Mouse (Mus musculus) heart, postnatal 0 days (tissue): ENCODE data around the gene 4931414P19Rik. TPM values are rescaled to one million over a fixed set of nuclear protein-coding genes. Genes with fewer than 3 reads are reported as not detected.

ENCODE experiments used
- ATAC-seq: fragments of 200-750 bp; cut with Nextera tagmentation; 2 replicates; pipeline ENCODE4 v1.8.0; 2017; ENCODE audit warnings: low read depth, moderate number of reproducible peaks, moderate library complexity; ENCODE audit not compliant: insufficient read depth
- DNase-seq: peaks from one replicate; pipeline ENCODE4 v3.0.0-alpha.2; 2016; ENCODE audit warnings: low spot score
- H3K27ac ChIP-seq: fragments of 300-500 bp; sonication (generic); 2 replicates; pipeline ENCODE4 v1.5.1; 2014; ENCODE audit warnings: low read depth, mild to moderate bottlenecking
- H3K27me3 ChIP-seq: fragments of 300-500 bp; sonication (generic); 2 replicates; pipeline ENCODE4 v1.6.1; 2014; ENCODE audit warnings: low read length, mixed read lengths; ENCODE audit not compliant: control insufficient read depth, insufficient read depth
- H3K36me3 ChIP-seq: fragments of 300-500 bp; sonication (generic); replicated peaks from 2 replicates; pipeline ENCODE4 v1.6.1; 2014; ENCODE audit warnings: low read length, mixed read lengths; ENCODE audit not compliant: control insufficient read depth, insufficient read depth
- H3K4me1 ChIP-seq: fragments of 300-500 bp; sonication (generic); 2 replicates; pipeline ENCODE4 v1.6.1; 2014; ENCODE audit warnings: antibody characterized with exemption; ENCODE audit not compliant: control insufficient read depth, insufficient read depth
- H3K4me2 ChIP-seq: fragments of 300-500 bp; sonication (generic); 2 replicates; pipeline ENCODE4 v1.6.1; 2014; ENCODE audit warnings: low read depth, mild to moderate bottlenecking, low read length, moderate library complexity
- H3K4me3 ChIP-seq: fragments of 300-500 bp; sonication (generic); 2 replicates; pipeline ENCODE4 v1.5.1; 2014; ENCODE audit warnings: low read depth, low read length
- H3K9ac ChIP-seq: fragments of 300-500 bp; sonication (generic); replicated peaks from 2 replicates; pipeline ENCODE4 v1.6.1; 2014; ENCODE audit warnings: low read depth, low read length, mixed read lengths
- H3K9me3 ChIP-seq: fragments of 300-500 bp; sonication (generic); replicated peaks from 2 replicates; pipeline ENCODE4 v1.6.1; 2016; ENCODE audit warnings: low read length; ENCODE audit not compliant: control insufficient read depth
- CTCF ChIP-seq: IDR thresholded peaks from 2 replicates; pipeline ENCODE4 v1.5.1; 2016; ENCODE audit warnings: antibody characterized with exemption, control low read depth, low read depth
- EP300 ChIP-seq: IDR thresholded peaks from 2 replicates; pipeline ENCODE4 v1.6.1; 2016; ENCODE audit warnings: antibody characterized with exemption, low read depth
- WGBS: fragments of 180-500 bp; shearing (Covaris S2); extraction: QIAGEN DNeasy Blood & Tissue Kit; methylation state at CpG from one replicate; pipeline ENCODE4 v1.1.7; 2014; 5-methylcytosine and 5-hydroxymethylcytosine counted together
- polyA plus RNA-seq: library from polyadenylated mRNA; unstranded; fragments of >200 nt; fragmentation: Nextera tagmentation; extraction: Ambion mirVana; gene quantifications from 2 replicates; pipeline ENCODE4 v1.2.1, GENCODE M21; 2015
- total RNA-seq: library from RNA; depleted of rRNA; stranded (reverse); fragments of >200 nt; gene quantifications from 2 replicates; pipeline ENCODE4 v1.2.3, GENCODE M21; 2014; ENCODE audit warnings: low replicate concordance

The 4931414P19Rik gene
- total and polyA plus RNA-seq, 2 experiments from 2014 or later: 4.0 to 12.4 TPM

GRCm38 (mm10) chr14:54574253-54574652 lies 31.5 kb downstream of the 4931414P19Rik start:
- 24% methylated on average over 4 of the region's 4 CpGs for WGBS
- ATAC-seq: no peak

DNA sequence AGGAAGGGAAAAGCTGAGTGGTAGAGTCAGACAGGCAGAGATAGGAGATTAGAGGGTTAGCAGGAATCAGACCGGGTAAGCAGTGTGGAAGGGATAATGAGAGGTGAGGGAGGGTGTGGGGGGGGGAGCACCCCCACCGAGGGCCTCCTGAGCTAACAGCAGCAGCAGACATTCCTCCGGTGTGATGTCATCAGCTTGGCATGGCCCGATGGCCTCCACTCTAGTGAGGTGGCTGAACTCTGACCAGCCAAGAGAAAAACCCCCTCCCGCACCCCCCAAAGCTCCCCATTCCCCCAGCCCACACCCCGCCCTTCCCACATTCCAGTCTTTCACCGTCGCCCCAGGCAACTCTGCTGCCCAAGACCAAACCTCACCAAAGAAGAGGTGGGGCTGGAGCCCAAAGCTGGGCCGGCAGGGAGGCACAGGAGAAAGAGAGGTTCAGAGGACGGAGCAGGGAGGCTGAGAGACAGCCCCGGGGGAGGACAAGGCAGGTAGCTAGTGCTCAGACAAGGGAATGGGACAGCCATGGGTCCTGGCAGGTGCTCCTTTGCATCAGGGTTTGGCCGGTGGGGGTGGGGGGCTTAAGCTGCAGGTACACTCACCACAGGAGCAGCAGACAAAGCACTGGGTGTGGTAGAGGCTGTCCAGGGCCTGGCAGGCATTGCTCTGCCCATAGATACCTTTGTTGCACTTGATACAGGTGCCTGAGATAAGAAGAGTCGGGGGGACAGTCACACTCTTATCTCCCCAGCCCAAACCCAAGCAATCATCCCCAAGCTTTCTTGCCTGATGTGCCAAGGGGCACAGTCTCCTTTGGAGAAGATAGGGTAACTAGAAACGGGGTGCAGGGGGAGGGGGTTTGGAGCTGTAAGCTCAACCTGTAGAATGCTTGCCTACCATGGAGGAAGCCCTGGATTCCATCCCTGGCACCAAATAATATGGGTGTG lies 32.7 kb downstream of the 4931414P19Rik start:
- no peak for TF ChIP-seq CTCF
- no peak for TF ChIP-seq EP300
- DNase-seq: peak; percentile 83
- peaks cover 36% of the 10 kb centered on the region for H3K4me1 ChIP-seq
- peak overlapping the region; percentile 8 for H3K4me3 ChIP-seq
- peaks cover 31% of the 10 kb centered on the region for H3K36me3 ChIP-seq
- no peaks in the 10 kb centered on the region for H3K27me3 ChIP-seq
- peak overlapping the region; percentile 88 for H3K4me2 ChIP-seq
- 9% methylated on average over 13 of the region's 14 CpGs for WGBS
- peak overlapping the region; percentile 50 for H3K9ac ChIP-seq
- peak; percentile 53 for ATAC-seq
- H3K9me3 ChIP-seq: no peaks in the 10 kb centered on the region
- H3K27ac ChIP-seq: peak overlapping the region; percentile 90

More at GRCm38 (mm10) chr14:54574253-54574652, 31.5 kb downstream of the 4931414P19Rik start:
- Histone ChIP-seq H3K27ac (peak overlapping the region; percentile 50; the same call in 1 of the 2 replicates), H3K36me3 (peaks cover 23% of the 10 kb centered on the region), H3K27me3 (no peaks in the 10 kb centered on the region), H3K9ac (peak overlapping the region; percentile 39), H3K4me2 (peak overlapping the region; percentile 88), H3K4me3 (peak overlapping the region; percentile 77), H3K4me1 (peaks cover 36% of the 10 kb centered on the region), H3K9me3 (no peaks in the 10 kb centered on the region)
- TF ChIP-seq CTCF (no peak), EP300 (no peak)
- no peak for DNase-seq

- H3K9me3 ChIP-seq: no peaks in the 10 kb centered on the region
- TF ChIP-seq EP300 (no peak), CTCF (no peak)
- H3K27ac ChIP-seq: peak overlapping the region; percentile 90
- H3K36me3 ChIP-seq: peaks cover 40% of the 10 kb centered on the region
- H3K9ac ChIP-seq: 0 out of 2 replicates have a peak overlapping the region, but pooled peaks have one; percentile 5
- no peaks in the 10 kb centered on the region for H3K27me3 ChIP-seq
- 45% methylated on average over 4 of the region's 4 CpGs for WGBS
- H3K4me1 ChIP-seq: peaks cover 36% of the 10 kb centered on the region
- H3K4me3 ChIP-seq: no peak overlapping the region
- DNase-seq (no peak), ATAC-seq (no peak)
- no peak overlapping the region for H3K4me2 ChIP-seq
These were observed 33.7 kb downstream of the 4931414P19Rik start for GRCm38 (mm10) chr14:54572122-54572521.

DNA sequence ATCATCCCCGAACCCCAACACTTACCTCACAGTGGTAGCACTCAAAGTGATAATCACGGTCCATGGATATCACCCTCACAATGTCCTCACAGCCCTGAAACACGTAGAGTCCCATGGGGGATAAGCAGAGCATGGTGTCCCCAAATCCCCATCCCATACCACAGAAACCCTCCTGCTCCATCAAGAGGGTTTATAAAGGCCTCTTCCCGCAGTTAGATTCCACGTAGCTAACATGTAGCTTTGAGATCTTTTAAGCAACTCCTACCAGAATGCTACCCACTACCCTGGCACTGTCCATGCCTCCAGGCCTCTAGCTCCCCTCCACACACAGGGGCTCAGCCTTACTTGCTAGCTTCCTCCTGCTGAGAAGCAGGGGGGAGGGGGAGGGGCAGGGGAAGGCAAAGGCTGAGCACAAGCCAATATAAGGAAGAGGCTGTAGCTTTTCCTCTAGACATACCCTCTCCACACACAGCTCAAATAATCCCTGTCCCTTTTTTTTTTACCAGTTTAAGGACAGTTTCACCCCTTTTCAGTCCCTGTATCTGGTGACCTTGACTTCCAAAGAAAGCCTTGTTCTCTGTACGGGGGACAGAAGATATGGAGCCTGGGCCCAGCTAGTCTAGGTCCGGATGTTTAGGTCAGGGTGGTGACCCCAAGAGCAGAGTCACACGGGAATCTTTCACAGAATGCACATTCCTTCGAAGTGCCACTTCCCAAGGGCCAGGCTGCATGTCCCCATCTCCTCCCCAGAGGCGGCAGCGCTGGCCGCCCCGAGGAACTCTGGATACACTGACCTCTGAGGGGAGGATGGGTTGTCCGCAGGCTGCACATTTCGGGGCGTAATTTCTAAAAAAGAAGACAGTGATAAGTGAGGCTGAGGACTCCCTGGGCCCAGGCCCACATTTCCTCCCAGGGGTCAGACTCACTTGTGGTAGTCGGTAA lies 36.1 kb downstream of the 4931414P19Rik start:
- Histone ChIP-seq H3K27me3 (no peaks in the 10 kb centered on the region), H3K27ac (peak overlapping the region; percentile 49), H3K4me1 (peaks cover 27% of the 10 kb centered on the region), H3K36me3 (peaks cover 44% of the 10 kb centered on the region), H3K4me2 (no peak overlapping the region), H3K9ac (no peak overlapping the region), H3K4me3 (no peak overlapping the region), H3K9me3 (no peaks in the 10 kb centered on the region)
- DNase-seq (no peak), ATAC-seq (no peak)
- TF ChIP-seq CTCF (no peak), EP300 (no peak)
- 51% methylated on average over 17 of the region's 17 CpGs for WGBS
